Mouse (Mus musculus) urinary bladder, adult 2 months (tissue): ENCODE results near the gene 2200002J24Rik. TPM values are rescaled to one million over a fixed set of nuclear protein-coding genes. Genes with fewer than 3 reads are reported as not detected.
A peak's percentile ranks its signal among the peaks of the same experiment; 100 is the strongest.
"Not testable (repeated sequence)": the region's sequence is repeated elsewhere in the genome, so short reads cannot be mapped to it uniquely, and the experiment has no call there.

Experiments
- DNase-seq: peaks from one replicate; pipeline ENCODE4 v3.0.0; 2022; ENCODE audit warnings: low spot score
- polyA plus RNA-seq: library from polyadenylated mRNA; depleted of rRNA; stranded (reverse); fragments of >200 nt; gene quantifications from 2 replicates; pipeline ENCODE4 v1.2.3, GENCODE M21; 2012; rRNA removed

2200002J24Rik gene
- polyA plus RNA-seq, 1 experiment, result not detected

DNA sequence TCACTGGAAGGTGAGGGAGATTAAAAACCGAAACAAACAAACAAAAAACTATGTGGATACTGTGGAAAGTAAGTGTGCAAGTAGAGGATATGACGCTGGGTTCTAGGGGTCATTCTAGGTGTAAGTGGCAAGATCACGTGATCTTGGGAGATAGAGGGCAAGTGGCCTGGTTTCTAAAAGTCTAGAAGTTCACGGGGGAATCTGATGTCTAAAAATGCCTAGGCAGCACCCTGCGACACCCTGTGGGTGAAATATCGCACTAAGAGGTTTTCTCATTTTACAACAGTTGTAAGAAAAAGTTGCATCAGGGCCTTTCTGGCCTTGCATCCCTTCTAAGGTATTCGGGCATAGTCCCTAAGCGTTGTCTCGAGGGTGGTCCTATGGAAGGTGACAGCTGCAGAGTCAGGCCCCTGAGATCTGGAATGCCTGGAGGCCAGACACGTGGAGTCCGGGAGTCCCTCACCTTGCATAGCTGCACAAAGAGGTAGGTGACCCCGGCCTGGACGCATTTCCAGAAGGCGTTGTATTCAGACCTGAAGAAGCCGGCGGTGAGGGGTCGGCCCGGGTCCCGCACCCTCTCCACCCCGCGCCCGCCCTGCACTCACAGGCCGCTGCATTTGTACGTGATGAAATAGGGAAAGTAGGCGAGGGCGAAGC is 30.1 kb downstream of the 2200002J24Rik start:
- no peak for DNase-seq

DNA sequence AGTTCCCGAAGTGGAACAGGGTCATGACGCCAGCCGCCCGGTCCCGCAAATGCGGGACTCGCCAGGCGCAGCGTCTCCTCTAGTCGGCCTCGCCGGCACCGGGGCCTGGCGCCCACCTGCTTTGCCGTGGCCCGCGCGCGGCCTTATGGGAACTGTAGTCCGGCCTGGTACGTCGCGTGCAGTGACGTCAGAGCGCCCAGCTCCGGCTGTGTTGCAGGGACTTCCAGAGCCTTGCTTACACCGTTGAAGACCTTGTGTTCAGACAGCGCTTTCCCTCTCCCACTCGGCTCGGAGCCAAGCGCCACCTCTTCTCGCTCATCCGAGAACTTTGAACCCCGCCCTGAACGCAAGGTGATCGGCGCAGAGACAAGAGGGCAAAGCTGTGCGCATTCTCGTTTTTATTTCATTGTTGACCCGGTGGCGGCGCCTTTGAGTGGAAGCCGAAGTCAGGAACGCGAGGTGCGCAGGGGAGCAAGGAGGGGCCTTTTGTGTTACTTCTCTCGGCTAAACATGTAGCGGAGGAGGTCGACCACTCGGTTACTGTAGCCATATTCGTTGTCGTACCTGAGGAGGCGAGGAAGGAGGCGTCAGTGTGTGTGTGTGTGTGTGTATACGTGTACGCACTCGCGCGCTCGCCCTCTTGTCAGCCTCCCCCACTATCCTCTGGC is 30.8 kb downstream of the 2200002J24Rik start, which contains the start of gene Tmem147:
Gene Tmem147 (minus strand): TSS at position 145 of the 668 bp plus-strand sequence.
- DNase-seq, result peak; percentile 88

GRCm38 (mm10) chr7:30730064-30730722 is 31.5 kb downstream of the 2200002J24Rik start:
- not testable (repeated sequence) for DNase-seq

GRCm38 (mm10) chr7:30736211-30736610 is 37.5 kb downstream of the 2200002J24Rik start:
- no peak for DNase-seq

DNA sequence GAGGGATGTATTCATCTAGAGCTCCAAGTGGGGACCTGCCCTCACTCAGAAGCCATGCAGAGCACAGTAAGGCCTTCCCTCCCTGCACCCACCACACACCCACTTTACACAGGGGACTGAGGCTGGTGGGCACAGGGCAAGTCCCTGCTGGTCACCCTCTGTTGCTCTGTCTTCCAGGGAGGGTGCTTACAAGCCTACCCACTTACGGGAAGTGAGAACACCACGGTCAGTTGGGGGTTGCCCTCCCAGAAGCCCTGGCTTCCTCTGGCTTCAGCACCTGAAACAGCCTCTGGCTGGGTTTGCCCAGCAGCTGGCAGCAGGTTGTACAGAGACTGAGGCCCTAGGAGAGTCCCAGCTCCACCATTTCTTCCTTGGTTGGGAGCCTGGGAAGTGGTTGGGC is 43.8 kb downstream of the 2200002J24Rik start:
- not testable (repeated sequence) for DNase-seq

DNA sequence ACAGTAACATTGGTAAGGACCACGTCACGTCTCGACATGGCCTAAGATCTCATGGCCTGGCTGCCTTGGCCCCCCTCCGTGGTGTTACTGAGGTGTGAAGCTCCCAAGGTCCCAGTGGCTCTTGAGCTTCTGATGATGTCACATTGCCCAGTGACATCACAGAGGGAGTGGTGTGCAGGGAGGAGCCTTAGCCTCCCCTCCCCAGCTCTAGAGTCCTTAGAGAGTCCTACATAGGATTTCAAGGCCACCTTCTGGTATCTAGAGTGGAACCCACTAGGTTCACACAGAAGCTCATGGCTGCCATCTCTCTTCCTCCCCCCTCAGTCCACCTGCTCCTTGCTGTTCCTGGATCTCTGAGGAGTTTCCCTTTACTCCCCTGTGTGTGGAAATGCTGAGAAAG is 44.9 kb downstream of the 2200002J24Rik start, which contains the start of gene Gapdhs:
Gene Gapdhs (minus strand): TSS at position 65 of the 400 bp plus-strand sequence.
- not testable (repeated sequence) for DNase-seq

- no peak for DNase-seq
These were observed 45.4 kb downstream of the 2200002J24Rik start for GRCm38 (mm10) chr7:30744022-30744598.

DNA sequence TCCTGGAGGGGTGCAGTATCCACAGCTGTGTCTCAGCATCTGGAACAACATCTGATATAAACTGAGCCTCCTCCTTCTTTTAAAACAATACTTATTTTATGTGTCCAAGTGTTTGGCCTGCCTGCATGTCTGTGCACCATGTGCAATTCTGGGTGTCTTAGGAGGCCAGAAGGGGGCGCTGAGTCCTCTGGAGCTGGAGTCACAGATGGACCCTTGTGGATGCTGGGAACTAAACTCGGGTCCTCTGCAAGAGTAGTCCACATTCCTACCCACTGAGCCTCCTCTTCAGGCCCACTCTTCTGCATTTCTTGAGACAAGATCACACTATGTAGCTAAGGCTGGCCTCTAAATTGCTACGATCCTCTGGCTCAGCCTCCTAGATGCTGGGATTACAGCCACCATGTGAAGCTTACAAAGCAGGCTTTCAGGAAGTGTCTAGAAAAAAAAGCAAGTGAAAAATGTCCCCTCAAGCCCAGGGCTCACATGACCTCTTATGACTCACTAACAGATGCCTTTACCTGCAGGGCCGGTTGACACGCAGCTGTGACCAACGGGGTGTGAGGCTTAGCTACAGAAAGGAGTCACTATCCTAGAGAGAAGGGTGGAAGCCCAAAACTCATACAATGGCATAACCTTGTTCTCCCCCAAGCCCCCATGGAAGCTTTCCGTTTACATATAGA is 48.9 kb downstream of the 2200002J24Rik start:
- DNase-seq, result no peak

Other genes with a start within 250 kb of the 2200002J24Rik start
- not detected in 2 replicates for gene Kirrel2, start 241.2 kb upstream of the 2200002J24Rik start, polyA plus RNA-seq
- gene Nphs1, start 240.6 kb upstream of the 2200002J24Rik start, polyA plus RNA-seq, result not detected in 2 replicates
- gene Prodh2, start 205.3 kb upstream of the 2200002J24Rik start, polyA plus RNA-seq, result not detected in 2 replicates
- 6.9 and 7.7 TPM in 2 replicates for gene Arhgap33, start 163.9 kb upstream of the 2200002J24Rik start, polyA plus RNA-seq
- 342 and 444 TPM in 2 replicates for gene Hspb6, start 146.7 kb upstream of the 2200002J24Rik start, polyA plus RNA-seq
- 11.0 and 12.0 TPM in 2 replicates for gene Proser3, start 146.6 kb upstream of the 2200002J24Rik start, polyA plus RNA-seq
- 33.8 and 36.5 TPM in 2 replicates for gene Lin37, start 139.1 kb upstream of the 2200002J24Rik start, polyA plus RNA-seq
- 69.1 and 74.1 TPM in 2 replicates for gene U2af1l4, start 135.6 kb upstream of the 2200002J24Rik start, polyA plus RNA-seq
- 2.8 and 5.1 TPM in 2 replicates for gene Gm49396, start 135.6 kb upstream of the 2200002J24Rik start, polyA plus RNA-seq
- gene Psenen, start 135.3 kb upstream of the 2200002J24Rik start, polyA plus RNA-seq, result 151 and 174 TPM in 2 replicates
- gene Igflr1, start 133.5 kb upstream of the 2200002J24Rik start, polyA plus RNA-seq, result 3.6 and 4.9 TPM in 2 replicates
- 38.3 and 40.2 TPM in 2 replicates for gene Kmt2b, start 110.2 kb upstream of the 2200002J24Rik start, polyA plus RNA-seq
- gene Zbtb32, start 100.0 kb upstream of the 2200002J24Rik start, polyA plus RNA-seq, result 1.8 and 2.4 TPM in 2 replicates
- 2,098 and 2,832 TPM in 2 replicates for gene Upk1a, start 86.1 kb upstream of the 2200002J24Rik start, polyA plus RNA-seq
- 703 and 875 TPM in 2 replicates for gene Cox6b1, start 72.8 kb upstream of the 2200002J24Rik start, polyA plus RNA-seq
- not detected in 2 replicates for gene Etv2, start 63.1 kb upstream of the 2200002J24Rik start, polyA plus RNA-seq
- gene Rbm42, start 48.6 kb upstream of the 2200002J24Rik start, polyA plus RNA-seq, result 58.5 and 64.1 TPM in 2 replicates
- 9.4 and 13.2 TPM in 2 replicates for gene Haus5, start 33.9 kb upstream of the 2200002J24Rik start, polyA plus RNA-seq
- not detected in 2 replicates for gene Pmis2, start 27.3 kb upstream of the 2200002J24Rik start, polyA plus RNA-seq
- 0.03 TPM in 1 of 2 replicates, not detected in the other for gene Atp4a, start 13.3 kb downstream of the 2200002J24Rik start, polyA plus RNA-seq
- gene Tmem147, start 30.6 kb downstream of the 2200002J24Rik start, polyA plus RNA-seq, result 97.6 and 129 TPM in 2 replicates
- gene Gapdhs, start 44.8 kb downstream of the 2200002J24Rik start, polyA plus RNA-seq, result not detected in 2 replicates
- gene Sbsn, start 52.5 kb downstream of the 2200002J24Rik start, polyA plus RNA-seq, result 17.9 and 21.2 TPM in 2 replicates
- 9.8 and 16.2 TPM in 2 replicates for gene Dmkn, start 64.8 kb downstream of the 2200002J24Rik start, polyA plus RNA-seq
- 29.5 and 47.2 TPM in 2 replicates for gene Krtdap, start 89.0 kb downstream of the 2200002J24Rik start, polyA plus RNA-seq
- 0.46 and 0.55 TPM in 2 replicates for gene Ffar2, start 124.8 kb downstream of the 2200002J24Rik start, polyA plus RNA-seq
- gene Ffar3, start 157.3 kb downstream of the 2200002J24Rik start, polyA plus RNA-seq, result not detected in 2 replicates
- gene Ffar1, start 162.6 kb downstream of the 2200002J24Rik start, polyA plus RNA-seq, result not detected in 2 replicates
- 0.49 and 0.58 TPM in 2 replicates for gene Cd22, start 181.4 kb downstream of the 2200002J24Rik start, polyA plus RNA-seq
- 0.81 and 1.1 TPM in 2 replicates for gene Mag, start 215.9 kb downstream of the 2200002J24Rik start, polyA plus RNA-seq
- gene Hamp2, start 225.8 kb downstream of the 2200002J24Rik start, polyA plus RNA-seq, result not detected in 2 replicates
- not detected in 2 replicates for gene Hamp, start 245.1 kb downstream of the 2200002J24Rik start, polyA plus RNA-seq